Mouse (Mus musculus) liver, embryonic 11.5 days (tissue): ENCODE data around the gene Tbc1d30. TPM values are rescaled to one million over a fixed set of nuclear protein-coding genes. Genes with fewer than 3 reads are reported as not detected.

ENCODE experiments used
- ATAC-seq: fragments of 200-750 bp; cut with Nextera tagmentation; replicated peaks from 2 replicates; pipeline ENCODE4 v1.8.0; 2017; ENCODE audit warnings: moderate number of reproducible peaks, mild to moderate bottlenecking, moderate TSS enrichment, moderate library complexity; ENCODE audit not compliant: low FRiP score
- DNase-seq: peaks from one replicate; pipeline ENCODE4 v3.0.0-alpha.2; 2017; ENCODE audit warnings: low spot score
- H3K27ac ChIP-seq: fragments of 300-500 bp; sonication (generic); 2 replicates; pipeline ENCODE4 v1.5.1; 2014; ENCODE audit warnings: mild to moderate bottlenecking, low read depth, low read length, control low read depth
- H3K27me3 ChIP-seq: fragments of 300-500 bp; sonication (generic); replicated peaks from 2 replicates; pipeline ENCODE4 v1.6.1; 2014; ENCODE audit warnings: low read length, mixed read lengths; ENCODE audit not compliant: control insufficient read depth, insufficient read depth
- H3K36me3 ChIP-seq: fragments of 300-500 bp; sonication (generic); 2 replicates; pipeline ENCODE4 v1.6.1; 2014; ENCODE audit warnings: mild to moderate bottlenecking, low read length, moderate library complexity, mixed read lengths; ENCODE audit not compliant: control insufficient read depth, insufficient read depth
- H3K4me1 ChIP-seq: fragments of 300-500 bp; sonication (generic); replicated peaks from 2 replicates; pipeline ENCODE4 v1.6.1; 2014; ENCODE audit warnings: low read length, mixed read lengths; ENCODE audit not compliant: control insufficient read depth, insufficient read depth
- H3K4me2 ChIP-seq: fragments of 300-500 bp; sonication (generic); 2 replicates; pipeline ENCODE4 v1.6.1; 2014; ENCODE audit warnings: mild to moderate bottlenecking, control low read depth, moderate library complexity
- H3K4me3 ChIP-seq: fragments of 300-500 bp; sonication (generic); 2 replicates; pipeline ENCODE4 v1.5.1; 2014; ENCODE audit warnings: low read depth, low read length, control low read depth
- H3K9ac ChIP-seq: fragments of 300-500 bp; sonication (generic); 2 replicates; pipeline ENCODE4 v1.6.1; 2014; ENCODE audit warnings: low read depth, low read length, control low read depth
- H3K9me3 ChIP-seq: fragments of 300-500 bp; sonication (generic); 2 replicates; pipeline ENCODE4 v1.6.1; 2016; ENCODE audit warnings: low read length, inconsistent platforms, mixed read lengths; ENCODE audit not compliant: control insufficient read depth
- WGBS: fragments of 180-500 bp; shearing (Covaris S2); extraction: QIAGEN DNeasy Blood & Tissue Kit; methylation state at CpG from one replicate; pipeline ENCODE4 v1.1.7; 2014; 5-methylcytosine and 5-hydroxymethylcytosine counted together
- polyA plus RNA-seq: library from polyadenylated mRNA; unstranded; fragments of >200 nt; fragmentation: Nextera tagmentation; extraction: Ambion mirVana; gene quantifications from 2 replicates; pipeline ENCODE4 v1.2.1, GENCODE M21; 2014

Gene Tbc1d30
- polyA plus RNA-seq, 1 experiment from 2014 or later: 0.78 TPM

- 75% methylated on average over 11 of the region's 11 CpGs for WGBS
- no peaks in the 10 kb centered on the region for H3K9me3 ChIP-seq
- H3K27ac ChIP-seq: no peak overlapping the region
- DNase-seq (no peak), ATAC-seq (no peak)
- H3K9ac ChIP-seq: no peak overlapping the region
- H3K27me3 ChIP-seq: no peaks in the 10 kb centered on the region
- no peaks in the 10 kb centered on the region for H3K36me3 ChIP-seq
- H3K4me2 ChIP-seq: no peak overlapping the region
- no peaks in the 10 kb centered on the region for H3K4me1 ChIP-seq
- H3K4me3 ChIP-seq: no peak overlapping the region
Observed at GRCm38 (mm10) chr10:121282436-121282835, 68.6 kb downstream of the Tbc1d30 start.

- 85% methylated on average over 11 of the region's 11 CpGs for WGBS
- H3K4me3 ChIP-seq: no peak overlapping the region
- DNase-seq: no peak
- no peak overlapping the region for H3K4me2 ChIP-seq
- no peaks in the 10 kb centered on the region for H3K4me1 ChIP-seq
- H3K27me3 ChIP-seq: no peaks in the 10 kb centered on the region
- H3K9me3 ChIP-seq: no peaks in the 10 kb centered on the region
- no peak overlapping the region for H3K9ac ChIP-seq
- ATAC-seq: no peak
- no peaks in the 10 kb centered on the region for H3K36me3 ChIP-seq
- H3K27ac ChIP-seq: no peak overlapping the region
Observed at GRCm38 (mm10) chr10:121280943-121281342, 70.1 kb downstream of the Tbc1d30 start.

- DNase-seq (no peak), ATAC-seq (no peak)
- H3K4me1 ChIP-seq: no peaks in the 10 kb centered on the region
- H3K4me3 ChIP-seq: no peak overlapping the region
- H3K36me3 ChIP-seq: no peaks in the 10 kb centered on the region
- no peaks in the 10 kb centered on the region for H3K27me3 ChIP-seq
- no peak overlapping the region for H3K9ac ChIP-seq
- H3K9me3 ChIP-seq: no peaks in the 10 kb centered on the region
- WGBS: 82% methylated on average over 2 of the region's 2 CpGs
- H3K4me2 ChIP-seq: no peak overlapping the region
- H3K27ac ChIP-seq: no peak overlapping the region
Observed at GRCm38 (mm10) chr10:121277022-121277471, 74.0 kb downstream of the Tbc1d30 start.

- H3K4me3 ChIP-seq: no peak overlapping the region
- H3K4me1 ChIP-seq: no peaks in the 10 kb centered on the region
- H3K27ac ChIP-seq: no peak overlapping the region
- no peaks in the 10 kb centered on the region for H3K27me3 ChIP-seq
- no peak overlapping the region for H3K4me2 ChIP-seq
- 68% methylated on average over 1 of the region's 1 CpGs for WGBS
- no peak for DNase-seq
- H3K36me3 ChIP-seq: no peaks in the 10 kb centered on the region
- ATAC-seq: no peak
- H3K9me3 ChIP-seq: no peaks in the 10 kb centered on the region
- no peak overlapping the region for H3K9ac ChIP-seq
Observed at GRCm38 (mm10) chr10:121274964-121275363, 76.1 kb downstream of the Tbc1d30 start.

GRCm38 (mm10) chr10:121271002-121271401, 80.1 kb downstream of the Tbc1d30 start:
- Histone ChIP-seq H3K27ac (no peak overlapping the region), H3K9ac (no peak overlapping the region), H3K4me1 (no peaks in the 10 kb centered on the region), H3K4me2 (no peak overlapping the region), H3K4me3 (no peak overlapping the region), H3K9me3 (no peaks in the 10 kb centered on the region; the same call in 1 of the 2 replicates), H3K36me3 (no peaks in the 10 kb centered on the region), H3K27me3 (no peaks in the 10 kb centered on the region)
- ATAC-seq (no peak), DNase-seq (no peak)
- WGBS: 77% methylated on average over 8 of the region's 8 CpGs

- H3K27me3 ChIP-seq: no peaks in the 10 kb centered on the region
- H3K4me2 ChIP-seq: no peak overlapping the region
- no peak overlapping the region for H3K9ac ChIP-seq
- no peaks in the 10 kb centered on the region for H3K4me1 ChIP-seq
- no peak overlapping the region for H3K4me3 ChIP-seq
- no peaks in the 10 kb centered on the region; the same call in 1 of the 2 replicates for H3K9me3 ChIP-seq
- DNase-seq: no peak
- no peak for ATAC-seq
- WGBS: 59% methylated on average over 8 of the region's 8 CpGs
- H3K36me3 ChIP-seq: no peaks in the 10 kb centered on the region
- no peak overlapping the region for H3K27ac ChIP-seq
Observed at GRCm38 (mm10) chr10:121268771-121269170, 82.3 kb downstream of the Tbc1d30 start.

- WGBS: 52% methylated on average over 7 of the region's 7 CpGs
- Histone ChIP-seq H3K27me3 (no peaks in the 10 kb centered on the region), H3K4me1 (no peaks in the 10 kb centered on the region), H3K4me3 (no peak overlapping the region), H3K4me2 (no peak overlapping the region), H3K9me3 (no peaks in the 10 kb centered on the region; the same call in 1 of the 2 replicates), H3K9ac (no peak overlapping the region), H3K36me3 (no peaks in the 10 kb centered on the region), H3K27ac (no peak overlapping the region)
- DNase-seq (no peak), ATAC-seq (no peak)
Observed at GRCm38 (mm10) chr10:121264204-121264575, 86.9 kb downstream of the Tbc1d30 start.

GRCm38 (mm10) chr10:121263520-121264203, 87.4 kb downstream of the Tbc1d30 start:
- H3K9ac ChIP-seq: no peak overlapping the region
- no peak overlapping the region for H3K4me2 ChIP-seq
- 78% methylated on average over 21 of the region's 21 CpGs for WGBS
- H3K27ac ChIP-seq: no peak overlapping the region
- H3K36me3 ChIP-seq: no peaks in the 10 kb centered on the region
- H3K4me3 ChIP-seq: no peak overlapping the region
- H3K4me1 ChIP-seq: no peaks in the 10 kb centered on the region
- no peaks in the 10 kb centered on the region for H3K27me3 ChIP-seq
- DNase-seq: no peak
- ATAC-seq: no peak
- H3K9me3 ChIP-seq: no peaks in the 10 kb centered on the region; the same call in 1 of the 2 replicates

- Histone ChIP-seq H3K36me3 (no peaks in the 10 kb centered on the region), H3K4me1 (no peaks in the 10 kb centered on the region), H3K27ac (no peak overlapping the region), H3K9ac (no peak overlapping the region), H3K9me3 (no peaks in the 10 kb centered on the region), H3K4me2 (no peak overlapping the region), H3K27me3 (no peaks in the 10 kb centered on the region), H3K4me3 (no peak overlapping the region)
- DNase-seq: no peak
- WGBS: 91% methylated on average over 8 of the region's 8 CpGs
- ATAC-seq: no peak
Observed at GRCm38 (mm10) chr10:121262206-121262605, 88.9 kb downstream of the Tbc1d30 start.
